Mouse (Mus musculus) neural tube, embryonic 14.5 days (tissue): ENCODE data around the gene Mc1r. TPM values are rescaled to one million over a fixed set of nuclear protein-coding genes. Genes with fewer than 3 reads are reported as not detected.
"Not testable (repeated sequence)": the region's sequence is repeated elsewhere in the genome, so short reads cannot be mapped to it uniquely, and the experiment has no call there.

Experiments used
- ATAC-seq: fragments of 200-750 bp; cut with Nextera tagmentation; 2 replicates; pipeline ENCODE4 v1.8.0; 2017; ENCODE audit warnings: low read depth, mild to moderate bottlenecking, moderate TSS enrichment, moderate library complexity
- H3K27ac ChIP-seq: fragments of 300-500 bp; sonication (generic); 2 replicates; pipeline ENCODE4 v1.5.1; 2014; ENCODE audit warnings: low read depth, mild to moderate bottlenecking, control low read depth, low read length, moderate library complexity, mixed read lengths
- H3K27me3 ChIP-seq: fragments of 300-500 bp; sonication (generic); 2 replicates; pipeline ENCODE4 v1.6.1; 2014; ENCODE audit warnings: low read length; ENCODE audit not compliant: control insufficient read depth, insufficient read depth
- H3K36me3 ChIP-seq: fragments of 300-500 bp; sonication (generic); 2 replicates; pipeline ENCODE4 v1.6.1; 2014; ENCODE audit warnings: low read length, mixed read lengths; ENCODE audit not compliant: control insufficient read depth, insufficient read depth
- H3K4me1 ChIP-seq: fragments of 300-500 bp; sonication (generic); 2 replicates; pipeline ENCODE4 v1.6.1; 2014; ENCODE audit warnings: low read length; ENCODE audit not compliant: control insufficient read depth, insufficient read depth
- H3K4me2 ChIP-seq: fragments of 300-500 bp; sonication (generic); 2 replicates; pipeline ENCODE4 v1.6.1; 2014; ENCODE audit warnings: mild to moderate bottlenecking, low read depth, low read length, control low read depth
- H3K4me3 ChIP-seq: fragments of 300-500 bp; sonication (generic); 2 replicates; pipeline ENCODE4 v1.5.1; 2014; ENCODE audit warnings: low read depth, low read length, control low read depth, mixed read lengths
- H3K9ac ChIP-seq: fragments of 300-500 bp; sonication (generic); replicated peaks from 2 replicates; pipeline ENCODE4 v1.6.1; 2014; ENCODE audit warnings: low read depth, mild to moderate bottlenecking, control low read depth, low read length, mixed read lengths
- H3K9me3 ChIP-seq: fragments of 300-500 bp; sonication (generic); 2 replicates; pipeline ENCODE4 v1.6.1; 2016; ENCODE audit warnings: low read length; ENCODE audit not compliant: control insufficient read depth
- WGBS: fragments of 180-500 bp; shearing (Covaris S2); extraction: QIAGEN DNeasy Blood & Tissue Kit; methylation state at CpG from one replicate; pipeline ENCODE4 v1.1.7; 2014; 5-methylcytosine and 5-hydroxymethylcytosine counted together
- polyA plus RNA-seq: library from polyadenylated mRNA; unstranded; fragments of >200 nt; fragmentation: Nextera tagmentation; extraction: Ambion mirVana; gene quantifications from 2 replicates; pipeline ENCODE4 v1.2.1, GENCODE M21; 2014

The Mc1r gene
- polyA plus RNA-seq, 1 experiment from 2014 or later = 0.33 TPM

- Histone ChIP-seq H3K9me3 (no peaks in the 10 kb centered on the region), H3K27ac (peak overlapping the region; percentile 96), H3K4me1 (peaks cover 17% of the 10 kb centered on the region), H3K9ac (peak overlapping the region; percentile 34; the same call in 1 of the 2 replicates), H3K4me2 (peak overlapping the region; percentile 98; the same call in 1 of the 2 replicates), H3K4me3 (no peak overlapping the region), H3K36me3 (no peaks in the 10 kb centered on the region), H3K27me3 (no peaks in the 10 kb centered on the region)
- ATAC-seq = no peak
- WGBS = 75% methylated on average over 9 of the region's 9 CpGs
Measured at GRCm38 (mm10) chr8:123408586-123409544, 2.0 kb downstream of the Mc1r start.

- Histone ChIP-seq H3K27me3 (no peaks in the 10 kb centered on the region), H3K9ac (peak overlapping the region; percentile 91), H3K4me2 (peak overlapping the region; percentile 98), H3K9me3 (no peaks in the 10 kb centered on the region), H3K36me3 (no peaks in the 10 kb centered on the region), H3K27ac (peak overlapping the region; percentile 96), H3K4me3 (peak overlapping the region; percentile 62), H3K4me1 (peaks cover 17% of the 10 kb centered on the region)
- 12% methylated on average over 8 of the region's 8 CpGs for WGBS
- ATAC-seq = no peak
Measured at GRCm38 (mm10) chr8:123410049-123410587, 3.2 kb downstream of the Mc1r start.

- H3K36me3 ChIP-seq = no peaks in the 10 kb centered on the region
- peak; percentile 6; the same call in 1 of the 2 replicates for ATAC-seq
- H3K9me3 ChIP-seq = no peaks in the 10 kb centered on the region
- H3K9ac ChIP-seq = peak overlapping the region; percentile 91
- peaks cover 17% of the 10 kb centered on the region for H3K4me1 ChIP-seq
- peak overlapping the region; percentile 62 for H3K4me3 ChIP-seq
- H3K4me2 ChIP-seq = peak overlapping the region; percentile 98
- no peaks in the 10 kb centered on the region for H3K27me3 ChIP-seq
- whole genome bisulfite sequencing = 4% methylated on average over 11 of the region's 11 CpGs
- peak overlapping the region; percentile 96 for H3K27ac ChIP-seq
Measured at GRCm38 (mm10) chr8:123410788-123411187, 3.9 kb downstream of the Mc1r start.

- no peaks in the 10 kb centered on the region for H3K27me3 ChIP-seq
- H3K9me3 ChIP-seq = no peaks in the 10 kb centered on the region
- peak; percentile 91 for ATAC-seq
- H3K4me1 ChIP-seq = peaks cover 17% of the 10 kb centered on the region
- peak within 1 kb of the TSS; percentile 96 for H3K27ac ChIP-seq
- H3K36me3 ChIP-seq = no peaks in the 10 kb centered on the region
- H3K4me2 ChIP-seq = peak within 1 kb of the TSS; percentile 98
- 1% methylated on average over 29 of the region's 29 CpGs for WGBS
- H3K9ac ChIP-seq = peak within 1 kb of the TSS; percentile 91
- H3K4me3 ChIP-seq = peak within 1 kb of the TSS; percentile 62
Measured at GRCm38 (mm10) chr8:123411246-123411645, 4.3 kb downstream of the Mc1r start, which contains the start of gene Tubb3. Tubb3 (plus strand) TSS chr8:123411424.

GRCm38 (mm10) chr8:123411781-123412327 is 4.9 kb downstream of the Mc1r start:
- Histone ChIP-seq H3K4me2 (peak overlapping the region; percentile 98), H3K4me3 (peak overlapping the region; percentile 62), H3K36me3 (no peaks in the 10 kb centered on the region), H3K4me1 (peaks cover 19% of the 10 kb centered on the region), H3K9me3 (no peaks in the 10 kb centered on the region), H3K27ac (peak overlapping the region; percentile 96), H3K9ac (peak overlapping the region; percentile 91), H3K27me3 (no peaks in the 10 kb centered on the region)
- peak; percentile 29 for ATAC-seq
- 4% methylated on average over 15 of the region's 16 CpGs for WGBS

GRCm38 (mm10) chr8:123412560-123413170 is 5.8 kb downstream of the Mc1r start:
- no peaks in the 10 kb centered on the region for H3K27me3 ChIP-seq
- under 1% methylated on average over 12 of the region's 12 CpGs for WGBS
- 0 out of 2 replicates have a peak, but pooled peaks have one; percentile 1 for ATAC-seq

GRCm38 (mm10) chr8:123414255-123414654 is 7.3 kb downstream of the Mc1r start:
- Histone ChIP-seq H3K4me2 (peak overlapping the region; percentile 98), H3K4me3 (peak overlapping the region; percentile 62), H3K36me3 (peaks cover 13% of the 10 kb centered on the region), H3K27ac (0 out of 2 replicates have a peak overlapping the region, but pooled peaks have one; percentile 3), H3K9ac (peak overlapping the region; percentile 91), H3K27me3 (no peaks in the 10 kb centered on the region), H3K4me1 (peaks cover 16% of the 10 kb centered on the region), H3K9me3 (no peaks in the 10 kb centered on the region)
- no peak for ATAC-seq
- WGBS = 7% methylated on average over 9 of the region's 9 CpGs

More at GRCm38 (mm10) chr8:123412560-123413170, 5.8 kb downstream of the Mc1r start:
- no peaks in the 10 kb centered on the region for H3K9me3 ChIP-seq
- peaks cover 20% of the 10 kb centered on the region for H3K4me1 ChIP-seq
- H3K4me3 ChIP-seq = peak overlapping the region; percentile 62
- H3K27ac ChIP-seq = peak overlapping the region; percentile 96
- H3K4me2 ChIP-seq = peak overlapping the region; percentile 98
- H3K9ac ChIP-seq = peak overlapping the region; percentile 91
- no peaks in the 10 kb centered on the region for H3K36me3 ChIP-seq

GRCm38 (mm10) chr8:123414997-123415696 is 8.2 kb downstream of the Mc1r start:
- WGBS = 81% methylated on average over 5 of the region's 5 CpGs
- H3K9ac ChIP-seq, H3K9me3 ChIP-seq, ATAC-seq, H3K27me3 ChIP-seq, H3K27ac ChIP-seq, H3K4me1 ChIP-seq: not testable (repeated sequence)
- peaks cover 20% of the 10 kb centered on the region for H3K36me3 ChIP-seq
- H3K4me3 ChIP-seq = peak overlapping the region; percentile 62; the same call in 1 of the 2 replicates
- H3K4me2 ChIP-seq = peak overlapping the region; percentile 98
